Mouse (Mus musculus) intestine, embryonic 16.5 days (tissue): ENCODE results near the gene Tbc1d10b. TPM values are rescaled to one million over a fixed set of nuclear protein-coding genes. Genes with fewer than 3 reads are reported as not detected.

ENCODE experiments used
- ATAC-seq: fragments of 200-750 bp; cut with Nextera tagmentation; 2 replicates; pipeline ENCODE4 v1.8.0; 2017; ENCODE audit warnings: moderate TSS enrichment, moderate library complexity
- H3K27ac ChIP-seq: fragments of 300-500 bp; sonication (generic); 2 replicates; pipeline ENCODE4 v1.5.1; 2014; ENCODE audit warnings: mild to moderate bottlenecking, low read length
- H3K27me3 ChIP-seq: fragments of 300-500 bp; sonication (generic); replicated peaks from 2 replicates; pipeline ENCODE4 v1.6.1; 2014; ENCODE audit warnings: low read length, control low read depth, mixed read lengths; ENCODE audit not compliant: control insufficient read depth, insufficient read depth
- H3K36me3 ChIP-seq: fragments of 300-500 bp; sonication (generic); 2 replicates; pipeline ENCODE4 v1.6.1; 2014; ENCODE audit warnings: low read length, control low read depth; ENCODE audit not compliant: control insufficient read depth, insufficient read depth
- H3K4me1 ChIP-seq: fragments of 300-500 bp; sonication (generic); 2 replicates; pipeline ENCODE4 v1.6.1; 2014; ENCODE audit warnings: low read length, control low read depth, mixed read lengths; ENCODE audit not compliant: control insufficient read depth, insufficient read depth
- H3K4me2 ChIP-seq: fragments of 300-500 bp; sonication (generic); 2 replicates; pipeline ENCODE4 v1.6.1; 2014; ENCODE audit warnings: low read depth, low read length, control low read depth
- H3K4me3 ChIP-seq: fragments of 300-500 bp; sonication (generic); 2 replicates; pipeline ENCODE4 v1.5.1; 2014; ENCODE audit warnings: mild to moderate bottlenecking, low read length
- H3K9ac ChIP-seq: fragments of 300-500 bp; sonication (generic); 2 replicates; pipeline ENCODE4 v1.6.1; 2014; ENCODE audit warnings: low read depth, low read length
- H3K9me3 ChIP-seq: fragments of 300-500 bp; sonication (generic); 2 replicates; pipeline ENCODE4 v1.6.1; 2016; ENCODE audit warnings: low read length, control low read depth; ENCODE audit not compliant: control insufficient read depth
- WGBS: fragments of 180-500 bp; shearing (Covaris S2); extraction: QIAGEN DNeasy Blood & Tissue Kit; methylation state at CpG from one replicate; pipeline ENCODE4 v1.1.7; 2014; 5-methylcytosine and 5-hydroxymethylcytosine counted together
- polyA plus RNA-seq: library from polyadenylated mRNA; unstranded; fragments of >200 nt; fragmentation: Nextera tagmentation; extraction: Ambion mirVana; gene quantifications from 2 replicates; pipeline ENCODE4 v1.2.1, GENCODE M21; 2015

The Tbc1d10b gene
- polyA plus RNA-seq, 1 experiment from 2014 or later = 15.5 TPM

- 84% methylated on average over 6 of the region's 6 CpGs for WGBS
- Histone ChIP-seq H3K4me3 (no peak overlapping the region), H3K4me2 (no peak overlapping the region), H3K36me3 (no peaks in the 10 kb centered on the region), H3K27ac (no peak overlapping the region), H3K4me1 (0 out of 2 replicates have a peak, but pooled peaks cover 5% of the 10 kb centered on the region), H3K9me3 (no peaks in the 10 kb centered on the region), H3K27me3 (no peaks in the 10 kb centered on the region), H3K9ac (no peak overlapping the region)
- no peak for ATAC-seq
These were observed 9.2 kb upstream of the Tbc1d10b start for GRCm38 (mm10) chr7:127217475-127217874.

- Histone ChIP-seq H3K4me1 (0 out of 2 replicates have a peak, but pooled peaks cover 5% of the 10 kb centered on the region), H3K36me3 (no peaks in the 10 kb centered on the region), H3K27ac (no peak overlapping the region), H3K9ac (no peak overlapping the region), H3K4me3 (no peak overlapping the region), H3K9me3 (no peaks in the 10 kb centered on the region), H3K4me2 (no peak overlapping the region), H3K27me3 (no peaks in the 10 kb centered on the region)
- WGBS = 84% methylated on average over 5 of the region's 5 CpGs
- no peak for ATAC-seq
These were observed 8.0 kb upstream of the Tbc1d10b start for GRCm38 (mm10) chr7:127216307-127216706.

GRCm38 (mm10) chr7:127214981-127215871 lies 7.0 kb upstream of the Tbc1d10b start:
- 24% methylated on average over 33 of the region's 33 CpGs for WGBS
- H3K36me3 ChIP-seq = no peaks in the 10 kb centered on the region
- H3K4me1 ChIP-seq = 0 out of 2 replicates have a peak, but pooled peaks cover 5% of the 10 kb centered on the region
- H3K27me3 ChIP-seq = no peaks in the 10 kb centered on the region
- peak overlapping the region; percentile 61 for H3K4me2 ChIP-seq
- ATAC-seq = peak; percentile 55
- H3K9ac ChIP-seq = peak overlapping the region; percentile 67
- H3K27ac ChIP-seq = no peak overlapping the region
- H3K9me3 ChIP-seq = no peaks in the 10 kb centered on the region
- peak overlapping the region; percentile 42 for H3K4me3 ChIP-seq

- H3K4me3 ChIP-seq = peak overlapping the region; percentile 42
- no peaks in the 10 kb centered on the region for H3K36me3 ChIP-seq
- H3K4me1 ChIP-seq = peaks cover 5% of the 10 kb centered on the region; the same call in 1 of the 2 replicates
- peak overlapping the region; percentile 67; the same call in 1 of the 2 replicates for H3K9ac ChIP-seq
- H3K9me3 ChIP-seq = no peaks in the 10 kb centered on the region
- H3K4me2 ChIP-seq = peak overlapping the region; percentile 61
- H3K27me3 ChIP-seq = no peaks in the 10 kb centered on the region
- 42% methylated on average over 21 of the region's 21 CpGs for WGBS
- ATAC-seq = no peak
- no peak overlapping the region for H3K27ac ChIP-seq
These were observed 6.3 kb upstream of the Tbc1d10b start for GRCm38 (mm10) chr7:127214521-127214920.

- WGBS = 60% methylated on average over 12 of the region's 12 CpGs
- no peak for ATAC-seq
- no peak overlapping the region for H3K4me3 ChIP-seq
- no peak overlapping the region for H3K9ac ChIP-seq
- no peaks in the 10 kb centered on the region for H3K9me3 ChIP-seq
- H3K4me2 ChIP-seq = no peak overlapping the region
- H3K27ac ChIP-seq = no peak overlapping the region
- no peaks in the 10 kb centered on the region for H3K36me3 ChIP-seq
- peaks cover 7% of the 10 kb centered on the region; the same call in 1 of the 2 replicates for H3K4me1 ChIP-seq
- no peaks in the 10 kb centered on the region for H3K27me3 ChIP-seq
These were observed 5.7 kb upstream of the Tbc1d10b start for GRCm38 (mm10) chr7:127213930-127214329.

GRCm38 (mm10) chr7:127213485-127213884 lies 5.2 kb upstream of the Tbc1d10b start:
- ATAC-seq = no peak
- Histone ChIP-seq H3K4me2 (no peak overlapping the region), H3K4me3 (no peak overlapping the region), H3K27me3 (no peaks in the 10 kb centered on the region), H3K4me1 (peaks cover 7% of the 10 kb centered on the region; the same call in 1 of the 2 replicates), H3K9me3 (no peaks in the 10 kb centered on the region), H3K27ac (no peak overlapping the region), H3K36me3 (no peaks in the 10 kb centered on the region), H3K9ac (no peak overlapping the region)
- WGBS = 38% methylated on average over 7 of the region's 7 CpGs

GRCm38 (mm10) chr7:127212432-127213250 lies 4.4 kb upstream of the Tbc1d10b start:
- H3K9me3 ChIP-seq = no peaks in the 10 kb centered on the region
- no peaks in the 10 kb centered on the region for H3K36me3 ChIP-seq
- H3K27me3 ChIP-seq = no peaks in the 10 kb centered on the region
- H3K4me2 ChIP-seq = no peak overlapping the region
- no peak overlapping the region for H3K4me3 ChIP-seq
- H3K27ac ChIP-seq = no peak overlapping the region
- no peak for ATAC-seq
- WGBS = 89% methylated on average over 12 of the region's 12 CpGs
- peaks cover 7% of the 10 kb centered on the region; the same call in 1 of the 2 replicates for H3K4me1 ChIP-seq
- no peak overlapping the region for H3K9ac ChIP-seq

- H3K9ac ChIP-seq = no peak overlapping the region
- peaks cover 13% of the 10 kb centered on the region for H3K4me1 ChIP-seq
- no peak overlapping the region for H3K4me2 ChIP-seq
- no peaks in the 10 kb centered on the region for H3K36me3 ChIP-seq
- H3K4me3 ChIP-seq = no peak overlapping the region
- WGBS = 72% methylated on average over 5 of the region's 5 CpGs
- H3K9me3 ChIP-seq = no peaks in the 10 kb centered on the region
- H3K27me3 ChIP-seq = no peaks in the 10 kb centered on the region
- no peak overlapping the region for H3K27ac ChIP-seq
- ATAC-seq = no peak
These were observed 2.9 kb upstream of the Tbc1d10b start for GRCm38 (mm10) chr7:127211014-127211745.

- H3K27me3 ChIP-seq = no peaks in the 10 kb centered on the region
- WGBS = 87% methylated on average over 4 of the region's 4 CpGs
- no peaks in the 10 kb centered on the region for H3K36me3 ChIP-seq
- no peak for ATAC-seq
- H3K4me3 ChIP-seq = no peak overlapping the region
- peaks cover 15% of the 10 kb centered on the region for H3K4me1 ChIP-seq
- H3K27ac ChIP-seq = no peak overlapping the region
- no peak overlapping the region for H3K9ac ChIP-seq
- no peak overlapping the region for H3K4me2 ChIP-seq
- H3K9me3 ChIP-seq = no peaks in the 10 kb centered on the region
These were observed 2.0 kb upstream of the Tbc1d10b start for GRCm38 (mm10) chr7:127210266-127210665.
